Mouse (Mus musculus): ENCODE measurements at regions not wholly inside any gene's neighbourhood (a gene's known extent, or its start where the extent isn't known, plus 50 kb on each side); places are given as distances from the start of the nearest gene placed in this dataset.

DNA sequence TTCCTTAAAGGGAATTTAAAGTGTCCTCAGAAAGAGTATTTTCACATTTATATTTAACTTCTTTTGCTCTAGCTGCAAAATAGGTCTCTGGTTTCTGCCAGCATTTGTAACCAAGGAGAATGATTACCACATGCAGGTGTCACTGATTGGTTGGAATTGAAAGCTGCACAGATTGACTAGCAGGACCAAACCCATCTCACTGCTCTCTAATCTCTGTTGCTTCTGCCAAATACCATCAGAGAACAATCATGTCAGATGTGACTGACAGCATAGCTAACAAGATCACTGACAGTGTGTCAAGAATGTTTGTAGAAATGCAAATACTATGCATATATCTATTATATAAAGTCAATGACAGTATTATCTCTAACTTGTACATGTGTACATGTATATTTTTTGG, 1450.3 kb upstream of the Slc39a10 start:
- TF ChIP-seq CTCF (IDR thresholded peaks at IDR 0.05; ENCODE audit: borderline replicate concordance, extremely low read depth, insufficient read depth, insufficient read length) (no peak), POLR2A (IDR thresholded peaks at IDR 0.05; ENCODE audit: borderline replicate concordance, extremely low read depth, insufficient read depth, insufficient read length, poor library complexity, severe bottlenecking) (no peak)
